Comparison of ENCODE assay signal across 25 mouse cellular contexts in genomic region chr16:95839512-95840253, GRCm38 (mm10).
DNase-seq lines count a peak whose midpoint lies in the region; ATAC-seq and TF ChIP-seq lines count a peak whose summit lies in the region.
"Had no signal": no experiment of that assay in that cellular context is flagged by ENCODE, and none has a peak within 500 bp of the region (broad histone marks: within the 10 kb centered on the region; RNA-seq: fewer than 3 reads in every experiment).

No protein-coding gene starts in this region.

- H3K4me3 ChIP-seq in CH12.LX (replicated peaks in 1 of 3; ENCODE audit: low read depth in 2 of 3, low read length in 2 of 3, poor library complexity in 1 of 3): no peak overlapping the region
- H3K4me3 ChIP-seq: embryonic facial prominence, embryonic 15.5 days; gastrocnemius, adult 2 months; heart, embryonic 12.5 days; hindbrain, embryonic 13.5 days; liver, embryonic 12.5 days; myocyte; neural tube, embryonic 13.5 days had no signal

- H3K79me2 ChIP-seq in CH12.LX (replicated peaks; ENCODE audit: control insufficient read depth, extremely low read depth, insufficient read depth, poor library complexity, severe bottlenecking): no peaks in the 10 kb centered on the region

- TF ChIP-seq CTCF in CH12.LX (conservative IDR thresholded peaks at IDR 0.05 in 1 of 2, IDR thresholded peaks at IDR 0.05 in 1 of 2; ENCODE audit: low read depth in 2 of 2, low read length in 2 of 2): no peak

- in situ Hi-C loops in CH12.LX (cut with MboI; ENCODE audit: low pct_ligation_motif_present, low pct_unique_long_range_greater_than_20kb, low sequenced_read_pairs): no loop called here

- peaks cover 11% of the 10 kb centered on the region for H3K9me3 ChIP-seq in CH12.LX (replicated peaks; ENCODE audit: low read length)
- H3K9me3 ChIP-seq: embryonic facial prominence, embryonic 15.5 days; hindbrain, embryonic 13.5 days; liver, embryonic 12.5 days; neural tube, embryonic 13.5 days had no signal

- no peaks in the 10 kb centered on the region for H3K36me3 ChIP-seq in CH12.LX (replicated peaks in 1 of 2; ENCODE audit: control insufficient read depth in 1 of 2, insufficient read depth in 1 of 2, low read length in 1 of 2)
- H3K36me3 ChIP-seq: embryonic facial prominence, embryonic 15.5 days; heart, embryonic 12.5 days; hindbrain, embryonic 13.5 days; liver, embryonic 12.5 days; neural tube, embryonic 13.5 days had no signal

- H3K27me3 ChIP-seq in CH12.LX (replicated peaks): no peaks in the 10 kb centered on the region
- H3K27me3 ChIP-seq: embryonic facial prominence, embryonic 15.5 days; heart, embryonic 12.5 days; hindbrain, embryonic 13.5 days; liver, embryonic 12.5 days; neural tube, embryonic 13.5 days had no signal

- TF ChIP-seq RAD21 in CH12.LX (IDR thresholded peaks at IDR 0.05; ENCODE audit: low read depth, low read length): no peak

- TF ChIP-seq EP300 in CH12.LX (IDR thresholded peaks at IDR 0.05; ENCODE audit: low read length): no peak

- H3K4me1 ChIP-seq in CH12.LX (ENCODE audit: control insufficient read depth in 1 of 2, insufficient read depth in 2 of 2): peaks cover 15 to 37% of the 10 kb centered on the region in 2 experiments

- no peak overlapping the region for H3K27ac ChIP-seq in CH12.LX (ENCODE audit: insufficient read depth, low read depth)
- H3K27ac ChIP-seq: embryonic facial prominence, embryonic 15.5 days; gastrocnemius, adult 2 months; hindbrain, embryonic 13.5 days; neural tube, embryonic 13.5 days had no signal

- no peak overlapping the region for H3K9ac ChIP-seq in CH12.LX (ENCODE audit: insufficient read depth, low read depth)
- H3K9ac ChIP-seq: embryonic facial prominence, embryonic 15.5 days; heart, embryonic 12.5 days; hindbrain, embryonic 13.5 days; liver, embryonic 12.5 days; neural tube, embryonic 13.5 days had no signal

- DNase-seq in spleen, postnatal 4 days (ENCODE audit: low spot score in 2 of 2): peak; percentile 28 to 60
- DNase-seq in spleen, postnatal 14 days (ENCODE audit: low spot score in 2 of 2): no peak
- DNase-seq in CH12.LX (ENCODE audit: extremely low read depth): peak; percentile 53
- DNase-seq in monocyte, adult 2 months (ENCODE audit: low read depth in 1 of 2, low spot score in 2 of 2): peak; percentile 38 to 43
- no peak for DNase-seq in adrenal gland, postnatal 10 days
- DNase-seq in yolk sac, embryonic 10.5 days (ENCODE audit: low spot score): no peak
- DNase-seq: adrenal gland, adult 8-10 months; cerebellum, adult 8-10 months; gastrocnemius, adult 2 months; heart, postnatal 10 days; kidney, adult 18-20 months; kidney, postnatal 4 days; lung, adult 2 months; lung, postnatal 14 days; midbrain, embryonic 14.5 days had no signal

- TF ChIP-seq POLR2A in CH12.LX (IDR thresholded peaks at IDR 0.05; ENCODE audit: low read depth, low read length): no peak

- dilution Hi-C loops in CH12.LX (cut with MboI; ENCODE audit: extremely low pct_ligation_motif_present, extremely low pct_unique_long_range_greater_than_20kb, low sequenced_read_pairs): no loop called here

- ATAC-seq in granulocyte monocyte progenitor cell, adult 5-6 weeks (replicated peaks; ENCODE audit: poor library complexity, severe bottlenecking): peak; percentile 93
- ATAC-seq: activated CD4-positive, CD25-positive, alpha-beta regulatory T cell, adult 4 months; forebrain, embryonic 14.5 days; inflammation-experienced regulatory T-cells, adult 6 months had no signal

- H3K4me2 ChIP-seq in CH12.LX (ENCODE audit: insufficient read depth, low read depth, poor library complexity, severe bottlenecking): no peak overlapping the region
- H3K4me2 ChIP-seq: embryonic facial prominence, embryonic 15.5 days; heart, embryonic 12.5 days; hindbrain, embryonic 13.5 days; liver, embryonic 12.5 days; neural tube, embryonic 13.5 days had no signal

TF ChIP-seq in CH12.LX, 34 proteins besides CTCF, POLR2A, EP300 and RAD21:
- TF ChIP-seq RCOR1 (conservative IDR thresholded peaks at IDR 0.05; ENCODE audit: low read depth, low read length) (no peak), SMC3 (IDR thresholded peaks at IDR 0.05; ENCODE audit: low read depth, low read length) (no peak), MYC (IDR thresholded peaks at IDR 0.05; ENCODE audit: low read depth, low read length) (no peak), SIN3A (IDR thresholded peaks at IDR 0.05; ENCODE audit: low read length) (no peak), NRF1 (IDR thresholded peaks at IDR 0.05; ENCODE audit: low read depth, low read length) (no peak), MXI1 (IDR thresholded peaks at IDR 0.05; ENCODE audit: low read depth, low read length) (no peak), KAT2A (IDR thresholded peaks at IDR 0.05; ENCODE audit: insufficient replicate concordance, low read length) (no peak), MAZ (IDR thresholded peaks at IDR 0.05; ENCODE audit: low read depth, low read length) (no peak), MAFK (IDR thresholded peaks at IDR 0.05; ENCODE audit: insufficient replicate concordance, low read length) (no peak), ZMIZ1 (IDR thresholded peaks at IDR 0.05; ENCODE audit: low read depth, low read length) (no peak), JUND (conservative IDR thresholded peaks at IDR 0.05; ENCODE audit: low read depth, low read length) (no peak), NELFE (IDR thresholded peaks at IDR 0.05; ENCODE audit: low read depth, low read length) (no peak)

Comparison
In these comparisons a context has a peak if more than half of its experiments do, and no peak if none do; other contexts are left out.
1. DNase-seq: peak in spleen, postnatal 4 days (2 of 2), CH12.LX (single experiment) and monocyte, adult 2 months (2 of 2); none in spleen, postnatal 14 days (0 of 2), adrenal gland, postnatal 10 days (single experiment) and yolk sac, embryonic 10.5 days (single experiment).